Comparison of ENCODE assay signal across 23 mouse cellular contexts in genomic region chr1:53795081-53795480, GRCm38 (mm10). TPM values are rescaled to one million over a fixed set of nuclear protein-coding genes. Genes with fewer than 3 reads are reported as not detected.
A peak's percentile ranks its signal among the peaks of the same experiment; 100 is the strongest.
DNase-seq lines count a peak whose midpoint lies in the region; ATAC-seq and TF ChIP-seq lines count a peak whose summit lies in the region.
"Had no signal": no experiment of that assay in that cellular context is flagged by ENCODE, and none has a peak within 500 bp of the region (broad histone marks: within the 10 kb centered on the region; RNA-seq: fewer than 3 reads in every experiment).

No protein-coding gene starts in this region.

- no peaks in the 10 kb centered on the region for H3K36me3 ChIP-seq in kidney, adult 2 months (ENCODE audit: control insufficient read depth, insufficient read depth, low read length)
- H3K36me3 ChIP-seq: embryonic facial prominence, embryonic 10.5 days; embryonic facial prominence, embryonic 12.5 days; forebrain, embryonic 15.5 days; G1E had no signal

- no peak for TF ChIP-seq CTCF in kidney, adult 2 months (conservative IDR thresholded peaks at IDR 0.05; ENCODE audit: insufficient read depth, insufficient read length, low read depth, low read length)

- H3K4me1 ChIP-seq in kidney, adult 2 months (ENCODE audit: control insufficient read depth, insufficient read depth, low read length): no peaks in the 10 kb centered on the region
- H3K4me1 ChIP-seq: embryonic facial prominence, embryonic 10.5 days; embryonic facial prominence, embryonic 12.5 days; forebrain, embryonic 13.5 days; forebrain, embryonic 15.5 days had no signal

- no peaks in the 10 kb centered on the region for H3K27me3 ChIP-seq in kidney, adult 2 months (replicated peaks; ENCODE audit: control insufficient read depth, insufficient read depth, low read length)
- H3K27me3 ChIP-seq: CH12.LX; embryonic facial prominence, embryonic 12.5 days; forebrain, embryonic 13.5 days; forebrain, embryonic 15.5 days; Patski had no signal

- no peak for TF ChIP-seq POLR2A in kidney, adult 2 months (IDR thresholded peaks at IDR 0.05; ENCODE audit: low read depth, low read length)

- WGBS in kidney, adult 2 months: 92% methylated on average over 5 of the region's 5 CpGs

- no peak overlapping the region for H3K4me3 ChIP-seq in kidney, adult 2 months (ENCODE audit: insufficient read depth, low read depth, low read length)
- H3K4me3 ChIP-seq: embryonic facial prominence, embryonic 10.5 days; embryonic facial prominence, embryonic 12.5 days; forebrain, embryonic 13.5 days; forebrain, embryonic 15.5 days had no signal

- peak; percentile 70 for DNase-seq in CD4-positive, CD25-positive, alpha-beta regulatory T cell, adult 2 months (ENCODE audit: low read depth, low spot score)
- no peak for DNase-seq in gastrocnemius, postnatal 10 days
- no peak for DNase-seq in layer of hippocampus, adult 18-20 months (ENCODE audit: low spot score in 2 of 2)
- DNase-seq in kidney, postnatal 14 days: no peak
- DNase-seq in kidney, adult 2 months: no peak
- DNase-seq: adrenal gland, adult 2 months; adrenal gland, postnatal 10 days; adrenal gland, postnatal 25 days; cerebellum, adult 11 months; cerebellum, adult 18-20 months; cerebellum, adult 9-10 months; cerebellum, postnatal 10 days; cerebellum, postnatal 25 days; forebrain, postnatal 0 days had no signal

- no peak overlapping the region for H3K27ac ChIP-seq in kidney, adult 2 months (ENCODE audit: insufficient read depth, low read depth, low read length)
- H3K27ac ChIP-seq: embryonic facial prominence, embryonic 10.5 days; embryonic facial prominence, embryonic 12.5 days; forebrain, embryonic 13.5 days; forebrain, embryonic 15.5 days had no signal

- peak; percentile 14 for ATAC-seq in activated CD4-positive, CD25-positive, alpha-beta regulatory T cell, adult 4 months
- ATAC-seq in inflammation-experienced regulatory T-cells, adult 6 months: peak; percentile 21
- ATAC-seq: forebrain, embryonic 13.5 days; forebrain, embryonic 15.5 days; forebrain, postnatal 0 days; Patski had no signal

RNA-seq across cellular contexts. Expression of gene Stk17b, which starts 10.1 kb away (rescaled TPM):
- polyA plus RNA-seq in activated CD4-positive, CD25-positive, alpha-beta regulatory T cell, adult 4 months (2017; shearing (Covaris generic)): 100 to 1,000 TPM; 437 to 475 TPM
- 100 to 1,000 TPM; 464 to 513 (median 490) TPM for polyA plus RNA-seq in inflammation-experienced regulatory T-cells, adult 6 months (2017; shearing (Covaris generic))
- total RNA-seq in gastrocnemius, postnatal 10 days (2021): 10 to 100 TPM; 11.5 to 14.2 TPM
- 1 to 10 TPM; 2.6 to 5.3 TPM for total RNA-seq in layer of hippocampus, adult 18-20 months (2021)
- polyA plus RNA-seq in kidney, adult 2 months (2012; rRNA removed): 1.8 and 4.1 TPM in 2 replicates

Comparison
In these comparisons a context has a peak if more than half of its experiments do, and no peak if none do; other contexts are left out.
1. RNA of gene Stk17b, which starts 10.1 kb away (polyA plus RNA-seq): 464 to 513 TPM in inflammation-experienced regulatory T-cells, adult 6 months and 437 to 475 TPM in activated CD4-positive, CD25-positive, alpha-beta regulatory T cell, adult 4 months; 1.8 to 4.1 TPM in kidney, adult 2 months; every median in the first group is over 10 times any median in the second.